Mouse (Mus musculus): Measurements from ENCODE around the gene Olfr1042.

Olfr1042 gene

GRCm38 (mm10) chr2:86161738-86162137 is at the start of gene Olfr1042:
TSS of gene Olfr1042 (minus strand) at chr2:86161838.
- DNase-seq (ENCODE audit: low read depth): no peak

GRCm38 (mm10) chr2:86202909-86203308 is 41.3 kb upstream of the Olfr1042 start, which contains the start of gene Olfr1045:
TSS of gene Olfr1045 (minus strand) at chr2:86203009.
- no peak for DNase-seq (ENCODE audit: low read depth)

- no peak for DNase-seq (ENCODE audit: low read depth)
Observed at GRCm38 (mm10) chr2:86195863-86196262, 34.2 kb upstream of the Olfr1042 start.

GRCm38 (mm10) chr2:86185583-86185982 is 23.9 kb upstream of the Olfr1042 start, which contains the start of gene Olfr52:
TSS of gene Olfr52 (minus strand) at chr2:86185683.
- no peak for DNase-seq (ENCODE audit: low read depth)

GRCm38 (mm10) chr2:86179950-86180349 is 18.3 kb upstream of the Olfr1042 start:
- DNase-seq (ENCODE audit: low read depth): no peak

GRCm38 (mm10) chr2:86177720-86178119 is 16.1 kb upstream of the Olfr1042 start, which contains the start of gene Olfr1044:
TSS of gene Olfr1044 (minus strand) at chr2:86177820.
- no peak for DNase-seq (ENCODE audit: low read depth)

GRCm38 (mm10) chr2:86175422-86175821 is 13.8 kb upstream of the Olfr1042 start:
- peak; percentile 50 for DNase-seq (ENCODE audit: low read depth)

GRCm38 (mm10) chr2:86167422-86167821 is 5.8 kb upstream of the Olfr1042 start, which contains the start of gene Olfr1043:
TSS of gene Olfr1043 (minus strand) at chr2:86167522.
- DNase-seq (ENCODE audit: low read depth): no peak

- no peak for DNase-seq (ENCODE audit: low read depth)
Observed at GRCm38 (mm10) chr2:86146632-86147031, 15.0 kb downstream of the Olfr1042 start, which contains the start of gene Olfr1040. TSS of gene Olfr1040 (minus strand) at chr2:86146732.

GRCm38 (mm10) chr2:86135828-86136227 is 25.8 kb downstream of the Olfr1042 start, which contains the start of gene Olfr1039:
TSS of gene Olfr1039 (minus strand) at chr2:86135928.
- no peak for DNase-seq (ENCODE audit: low read depth)

All from 416B (cell line).